Mouse (Mus musculus) ES-E14 (cell line): ENCODE measurements around the gene Umps.
A peak's percentile ranks its signal among the peaks of the same experiment; 100 is the strongest.

Source experiments
- HCFC1 ChIP-seq: IDR thresholded peaks from 2 replicates; pipeline ENCODE4 v1.6.1; 2012; ENCODE audit warnings: low read length, inconsistent platforms, borderline replicate concordance; ENCODE audit not compliant: insufficient read depth
- MAFK ChIP-seq: IDR thresholded peaks from 2 replicates; pipeline ENCODE4 v1.6.1; 2014; ENCODE audit warnings: mild to moderate bottlenecking, low read depth, low read length, inconsistent platforms; ENCODE audit not compliant: insufficient read depth
- ZC3H11A ChIP-seq: IDR thresholded peaks from 2 replicates; pipeline ENCODE4 v1.6.1; 2012; ENCODE audit warnings: low read depth, mild to moderate bottlenecking, inconsistent platforms, low read length, borderline replicate concordance
- ZNF384 ChIP-seq: IDR thresholded peaks from 2 replicates; pipeline ENCODE4 v1.6.1; 2012; ENCODE audit warnings: low read depth, low read length, inconsistent platforms

DNA sequence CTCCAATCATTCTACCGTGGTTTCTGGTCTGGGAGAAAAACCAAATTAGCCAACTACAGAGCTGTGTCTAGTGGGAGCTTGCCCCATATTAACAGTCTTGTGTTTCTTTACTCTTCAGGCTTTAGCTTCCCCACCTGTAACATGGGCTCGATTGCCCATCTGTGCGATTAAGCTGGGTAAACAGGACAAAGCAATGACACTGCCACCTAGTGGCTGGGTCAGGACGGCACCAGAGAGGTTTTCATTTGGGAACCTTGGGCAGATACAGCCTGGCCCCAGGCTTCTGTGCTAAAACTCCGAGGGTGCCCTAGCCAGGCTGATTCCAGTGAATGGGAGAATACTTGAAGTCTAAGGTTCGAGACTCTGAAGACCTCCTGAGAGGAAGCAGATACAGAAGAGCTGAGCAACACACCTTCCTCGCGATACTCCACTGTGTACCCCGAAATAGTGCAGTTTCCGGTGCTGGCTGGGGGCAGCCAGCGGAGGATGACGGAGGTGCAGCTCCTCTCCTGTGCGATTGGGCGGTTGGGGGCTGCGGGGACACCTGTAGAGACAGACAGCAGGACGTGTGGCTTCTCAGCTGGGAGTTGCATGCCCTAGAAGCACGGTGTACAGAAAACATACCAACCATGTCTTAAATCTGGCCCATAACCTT, 21.6 kb upstream of the Umps start:
- TF ChIP-seq HCFC1 (no peak), ZC3H11A (peak; percentile 71; the same call in 1 of the 2 replicates), MAFK (no peak), ZNF384 (no peak)
